Mouse (Mus musculus) embryo, embryonic 9.5 days (tissue): ENCODE measurements around the gene Pfas.
"Not testable (repeated sequence)": the region's sequence is repeated elsewhere in the genome, so short reads cannot be mapped to it uniquely, and the experiment has no call there.

Experiments used
- DNase-seq: peaks from one replicate; pipeline ENCODE4 v3.0.0-alpha.2; 2017; ENCODE audit errors: extremely low spot score

The Pfas gene

GRCm38 (mm10) chr11:69015644-69016441 is 7.6 kb upstream of the Pfas start, which contains the start of gene Ctc1:
Gene Ctc1 (plus strand): TSS chr11:69015911.
- DNase-seq: peak; percentile 93

- peak; percentile 88 for DNase-seq
Observed at GRCm38 (mm10) chr11:69012071-69012601, 3.9 kb upstream of the Pfas start.

- DNase-seq: not testable (repeated sequence)
Observed at GRCm38 (mm10) chr11:69011445-69011844, 3.2 kb upstream of the Pfas start.

- DNase-seq: no peak
Observed at GRCm38 (mm10) chr11:69010400-69011323, 2.4 kb upstream of the Pfas start.

GRCm38 (mm10) chr11:69009508-69009907 is 1.2 kb upstream of the Pfas start:
- no peak for DNase-seq

GRCm38 (mm10) chr11:69006575-69006974 is 1.7 kb downstream of the Pfas start:
- not testable (repeated sequence) for DNase-seq

GRCm38 (mm10) chr11:69005193-69005592 is 3.1 kb downstream of the Pfas start:
- no peak for DNase-seq

- no peak for DNase-seq
Observed at GRCm38 (mm10) chr11:69003592-69003991, 4.7 kb downstream of the Pfas start.

- not testable (repeated sequence) for DNase-seq
Observed at GRCm38 (mm10) chr11:69002782-69003181, 5.5 kb downstream of the Pfas start.

GRCm38 (mm10) chr11:68997080-68997479 is 11.2 kb downstream of the Pfas start:
- no peak for DNase-seq

- no peak for DNase-seq
Observed at GRCm38 (mm10) chr11:68994377-68994776, 13.9 kb downstream of the Pfas start.

GRCm38 (mm10) chr11:68993122-68993521 is 15.1 kb downstream of the Pfas start:
- no peak for DNase-seq

GRCm38 (mm10) chr11:68988341-68988740 is 19.9 kb downstream of the Pfas start:
- no peak for DNase-seq

- DNase-seq: no peak
Observed at GRCm38 (mm10) chr11:68987365-68987882, 20.8 kb downstream of the Pfas start.

GRCm38 (mm10) chr11:68982639-68983369 is 25.5 kb downstream of the Pfas start:
- DNase-seq: peak; percentile 70

GRCm38 (mm10) chr11:68980919-68981318 is 27.3 kb downstream of the Pfas start:
- no peak for DNase-seq

- DNase-seq: no peak
Observed at GRCm38 (mm10) chr11:68979320-68979733, 28.9 kb downstream of the Pfas start.

- no peak for DNase-seq
Observed at GRCm38 (mm10) chr11:68975601-68976000, 32.7 kb downstream of the Pfas start.

GRCm38 (mm10) chr11:68975085-68975484 is 33.2 kb downstream of the Pfas start, which contains the start of gene Rangrf:
Gene Rangrf (minus strand): TSS chr11:68975185.
- DNase-seq: no peak

- no peak for DNase-seq
Observed at GRCm38 (mm10) chr11:68974059-68974450, 34.2 kb downstream of the Pfas start.
